30 mouse cellular contexts compared by ENCODE assay signal in genomic region chr19:40840303-40840702, GRCm38 (mm10). TPM values are rescaled to one million over a fixed set of nuclear protein-coding genes. Genes with fewer than 3 reads are reported as not detected.
DNase-seq lines count a peak whose midpoint lies in the region; ATAC-seq and TF ChIP-seq lines count a peak whose summit lies in the region.
"Had no signal": no experiment of that assay in that cellular context is flagged by ENCODE, and none has a peak within 500 bp of the region (broad histone marks: within the 10 kb centered on the region; RNA-seq: fewer than 3 reads in every experiment).

No protein-coding gene starts in this region.

- TF ChIP-seq CTCF in liver, adult 2 months (IDR thresholded peaks at IDR 0.05; ENCODE audit: low read depth, low read length), result no peak

- no peaks in the 10 kb centered on the region for H3K27me3 ChIP-seq in heart, embryonic 15.5 days
- no peaks in the 10 kb centered on the region for H3K27me3 ChIP-seq in liver, adult 2 months (ENCODE audit: control insufficient read depth, insufficient read depth, low read length)
- H3K27me3 ChIP-seq in megakaryocyte, embryonic 14.5 days (replicated peaks), result no peaks in the 10 kb centered on the region
- H3K27me3 ChIP-seq: embryonic facial prominence, embryonic 15.5 days; forebrain, embryonic 12.5 days; hindbrain, embryonic 12.5 days; kidney, embryonic 15.5 days; liver, embryonic 12.5 days; midbrain, embryonic 12.5 days; neural tube, embryonic 12.5 days had no signal

- no peaks in the 10 kb centered on the region; the same call in 1 of the 2 replicates for H3K79me2 ChIP-seq in liver, adult 2 months (ENCODE audit: control insufficient read depth, insufficient read depth, low read length)

- H3K9me3 ChIP-seq in heart, embryonic 15.5 days (replicated peaks), result no peaks in the 10 kb centered on the region
- no peaks in the 10 kb centered on the region for H3K9me3 ChIP-seq in megakaryocyte, embryonic 14.5 days
- H3K9me3 ChIP-seq: embryonic facial prominence, embryonic 10.5 days; embryonic facial prominence, embryonic 15.5 days; forebrain, embryonic 12.5 days; G1E; hindbrain, embryonic 12.5 days; kidney, embryonic 15.5 days; liver, embryonic 12.5 days; midbrain, embryonic 12.5 days; neural tube, embryonic 12.5 days had no signal

- TF ChIP-seq POLR2A in liver, adult 2 months (IDR thresholded peaks at IDR 0.05; ENCODE audit: extremely low read depth, insufficient read depth, low read length), result no peak

- ATAC-seq in heart, embryonic 15.5 days (replicated peaks; ENCODE audit: insufficient number of reproducible peaks, insufficient read depth, low FRiP score, low read depth), result 0 out of 2 replicates have a peak, but pooled peaks have one; percentile 47
- no peak for ATAC-seq in megakaryocyte, adult 5-6 weeks (ENCODE audit: poor library complexity, severe bottlenecking)
- ATAC-seq: forebrain, postnatal 0 days; intestine, embryonic 16.5 days; liver, embryonic 12.5 days had no signal

- intact Hi-C loops in heart, postnatal 36 days (cut with DNase I), result no loop called here
- intact Hi-C loops in left cerebral cortex, postnatal 14 days (cut with DNase I), result no loop called here

- H3K27ac ChIP-seq in heart, embryonic 15.5 days, result peak overlapping the region; percentile 40; the same call in 1 of the 2 replicates
- H3K27ac ChIP-seq in liver, adult 2 months (replicated peaks; ENCODE audit: insufficient read depth, low read depth, low read length), result no peak overlapping the region
- H3K27ac ChIP-seq: embryonic facial prominence, embryonic 10.5 days; embryonic facial prominence, embryonic 15.5 days; forebrain, embryonic 12.5 days; hindbrain, embryonic 12.5 days; liver, embryonic 12.5 days; macrophage; midbrain, embryonic 12.5 days; neural tube, embryonic 12.5 days had no signal

- H3K4me3 ChIP-seq in heart, embryonic 15.5 days, result no peak overlapping the region
- H3K4me3 ChIP-seq in liver, adult 2 months (ENCODE audit: insufficient read depth, low read depth, low read length), result no peak overlapping the region
- peak overlapping the region; percentile 68 for H3K4me3 ChIP-seq in megakaryocyte, embryonic 14.5 days (replicated peaks)
- H3K4me3 ChIP-seq: embryonic facial prominence, embryonic 10.5 days; embryonic facial prominence, embryonic 15.5 days; forebrain, embryonic 12.5 days; hindbrain, embryonic 12.5 days; kidney, embryonic 15.5 days; liver, embryonic 12.5 days; midbrain, embryonic 12.5 days; myocyte; neural tube, embryonic 12.5 days had no signal

- peaks cover 35% of the 10 kb centered on the region for H3K36me3 ChIP-seq in heart, embryonic 15.5 days
- peaks cover 27% of the 10 kb centered on the region for H3K36me3 ChIP-seq in liver, adult 2 months (ENCODE audit: control insufficient read depth, insufficient read depth, low read length)
- peaks cover 92% of the 10 kb centered on the region for H3K36me3 ChIP-seq in megakaryocyte, embryonic 14.5 days (replicated peaks; ENCODE audit: low read length)

- peaks cover 2% of the 10 kb centered on the region; the same call in 1 of the 2 replicates for H3K4me1 ChIP-seq in heart, embryonic 15.5 days (replicated peaks)
- no peaks in the 10 kb centered on the region for H3K4me1 ChIP-seq in liver, adult 2 months (ENCODE audit: control insufficient read depth, insufficient read depth, low read length)
- peaks cover 94% of the 10 kb centered on the region for H3K4me1 ChIP-seq in megakaryocyte, embryonic 14.5 days
- H3K4me1 ChIP-seq: embryonic facial prominence, embryonic 10.5 days; embryonic facial prominence, embryonic 15.5 days; kidney, embryonic 15.5 days; neural tube, embryonic 12.5 days had no signal

- DNase-seq in heart, postnatal 36 days, result no peak
- peak; percentile 6 for DNase-seq in liver, adult 2 months (ENCODE audit: extremely low read depth, low read depth, low spot score)
- no peak for DNase-seq in liver
- no peak for DNase-seq in left cerebral cortex, postnatal 14 days (ENCODE audit: low spot score in 2 of 2)
- DNase-seq: adrenal gland, adult 8-10 months; B cell, adult 2 months; cerebellum, adult 2 months; cerebellum, postnatal 14 days; forebrain, postnatal 0 days; gastrocnemius, postnatal 10 days; layer of hippocampus, postnatal 36 days; lung, adult 18-20 months; right cerebral cortex, adult 18-20 months; spleen, adult 18-20 months; thymus, postnatal 14 days had no signal

- H3K4me2 ChIP-seq in heart, embryonic 15.5 days, result no peak overlapping the region
- H3K4me2 ChIP-seq: embryonic facial prominence, embryonic 15.5 days; forebrain, embryonic 12.5 days; hindbrain, embryonic 12.5 days; kidney, embryonic 15.5 days; liver, embryonic 12.5 days; midbrain, embryonic 12.5 days; neural tube, embryonic 12.5 days had no signal

- no peak overlapping the region for H3K9ac ChIP-seq in heart, embryonic 15.5 days
- H3K9ac ChIP-seq in liver, adult 2 months (ENCODE audit: low read depth, low read length), result no peak overlapping the region
- H3K9ac ChIP-seq: embryonic facial prominence, embryonic 15.5 days; forebrain, embryonic 12.5 days; forebrain, postnatal 0 days; hindbrain, embryonic 12.5 days; kidney, embryonic 15.5 days; liver, embryonic 12.5 days; midbrain, embryonic 12.5 days; neural tube, embryonic 12.5 days had no signal

- 56% methylated on average over 6 of the region's 6 CpGs for WGBS in heart, embryonic 15.5 days
- 80% methylated on average over 6 of the region's 6 CpGs for WGBS in liver, adult 2 months

RNA-seq across cellular contexts. Expression of gene Ccnj, which starts 9.2 kb away (rescaled TPM):
- 5.5 and 7.2 TPM in 2 replicates for polyA plus RNA-seq in heart, embryonic 15.5 days (2015; fragmentation: Nextera tagmentation; extraction: Ambion mirVana)
- total RNA-seq in heart, postnatal 36 days (2021), result 1 to 10 TPM; 4.1 to 5.1 TPM
- total RNA-seq in liver, adult 2 months (2014; rRNA removed), result 1.0 and 1.1 TPM in 2 replicates
- 2.4 and 3.1 TPM in 2 replicates for polyA plus RNA-seq in liver, adult 2 months (2012; rRNA removed)
- polyA plus RNA-seq in megakaryocyte, embryonic 14.5 days (2012; ENCODE audit: insufficient read depth, low replicate concordance), result 2.7 and 3.6 TPM in 2 replicates
- total RNA-seq in megakaryocyte, adult 5-6 weeks (2015), result 1.7 and 3.6 TPM in 2 replicates
- total RNA-seq in megakaryocyte, adult 5-6 weeks (2017), result 3.8 and 7.4 TPM in 2 replicates
- 1 to 10 TPM; 7.8 to 8.7 TPM for total RNA-seq in left cerebral cortex, postnatal 14 days (2021)

RNA-seq across cellular contexts. Expression of gene Zfp518a, which starts 54.2 kb away (rescaled TPM):
- polyA plus RNA-seq in heart, embryonic 15.5 days (2015; fragmentation: Nextera tagmentation; extraction: Ambion mirVana), result 5.0 and 5.9 TPM in 2 replicates
- total RNA-seq in heart, postnatal 36 days (2021), result 1 to 10 TPM; 6.7 to 7.9 TPM
- 6.7 and 7.0 TPM in 2 replicates for total RNA-seq in liver, adult 2 months (2014; rRNA removed)
- polyA plus RNA-seq in liver, adult 2 months (2012; rRNA removed), result 0.22 and 0.51 TPM in 2 replicates
- 0.18 TPM in 1 of 2 replicates, not detected in the other for polyA plus RNA-seq in megakaryocyte, embryonic 14.5 days (2012; ENCODE audit: insufficient read depth, low replicate concordance)
- total RNA-seq in megakaryocyte, adult 5-6 weeks (2015), result 21.4 and 30.3 TPM in 2 replicates
- total RNA-seq in megakaryocyte, adult 5-6 weeks (2017), result 24.7 and 31.4 TPM in 2 replicates
- total RNA-seq in left cerebral cortex, postnatal 14 days (2021), result 1 to 10 TPM; 8.3 to 9.1 TPM
- polyA plus RNA-seq: G1E had no signal
